Mouse (Mus musculus) bone marrow, adult 2 months (tissue): Measurements from ENCODE around the gene 1110059E24Rik. TPM values are rescaled to one million over a fixed set of nuclear protein-coding genes. Genes with fewer than 3 reads are reported as not detected.

Source experiments
- H3K27ac ChIP-seq: fragments of 200-500 bp; 2 replicates; pipeline ENCODE4 v1.5.1; 2012; ENCODE audit warnings: low read depth, mild to moderate bottlenecking, control low read depth, inconsistent platforms, low read length; ENCODE audit not compliant: control insufficient read depth, poor library complexity, insufficient read depth
- H3K4me1 ChIP-seq: fragments of 200-500 bp; 2 replicates; pipeline ENCODE4 v1.6.1; 2011; ENCODE audit warnings: low read length; ENCODE audit not compliant: control insufficient read depth, insufficient read depth
- H3K4me3 ChIP-seq: fragments of 200-500 bp; replicated peaks from 2 replicates; pipeline ENCODE3; 2011; ENCODE audit warnings: mild to moderate bottlenecking, low read depth, low read length, control low read depth; ENCODE audit not compliant: control insufficient read depth
- CTCF ChIP-seq: fragments of 200-500 bp; IDR thresholded peaks from 2 replicates; pipeline ENCODE4 v1.5.1; 2011; ENCODE audit warnings: low read length, control low read depth; ENCODE audit not compliant: control insufficient read depth, insufficient read depth
- POLR2A ChIP-seq: fragments of 200-500 bp; IDR thresholded peaks from 2 replicates; pipeline ENCODE4 v1.6.1; 2011; ENCODE audit warnings: low read depth, mild to moderate bottlenecking, control low read depth, low read length, borderline replicate concordance; ENCODE audit not compliant: control insufficient read depth
- WGBS: fragments of 180-500 bp; shearing (Covaris S2); methylation state at CpG from one replicate; pipeline ENCODE4 v1.1.7; 2018; 5-methylcytosine and 5-hydroxymethylcytosine counted together
- polyA plus RNA-seq: library from polyadenylated mRNA; stranded (reverse); fragments of >200 nt; gene quantifications from 2 replicates; pipeline ENCODE4 v1.2.4, GENCODE M21; 2011; ENCODE audit warnings: low replicate concordance; ENCODE audit not compliant: missing spikeins, insufficient read depth, insufficient read length

1110059E24Rik gene
- polyA plus RNA-seq, 1 experiment: 14.1 TPM

GRCm38 (mm10) chr19:21562996-21563395 is 89.8 kb downstream of the 1110059E24Rik start:
- WGBS: 19% methylated on average over 3 of the region's 3 CpGs
- Histone ChIP-seq H3K4me1 (no peaks in the 10 kb centered on the region), H3K4me3 (no peak overlapping the region), H3K27ac (no peak overlapping the region)
- TF ChIP-seq CTCF (no peak), POLR2A (no peak)

- 65% methylated on average over 9 of the region's 9 CpGs for WGBS
- Histone ChIP-seq H3K4me3 (no peak overlapping the region), H3K27ac (no peak overlapping the region), H3K4me1 (no peaks in the 10 kb centered on the region; the same call in 1 of the 2 replicates)
- TF ChIP-seq POLR2A: no peak
- TF ChIP-seq CTCF: no peak
Observed at GRCm38 (mm10) chr19:21552801-21553200, 100.0 kb downstream of the 1110059E24Rik start.

GRCm38 (mm10) chr19:21551921-21552536 is 100.7 kb downstream of the 1110059E24Rik start:
- TF ChIP-seq POLR2A (no peak), CTCF (no peak)
- Histone ChIP-seq H3K27ac (no peak overlapping the region), H3K4me1 (no peaks in the 10 kb centered on the region; the same call in 1 of the 2 replicates), H3K4me3 (no peak overlapping the region)
- 67% methylated on average over 5 of the region's 5 CpGs for whole genome bisulfite sequencing

- Histone ChIP-seq H3K4me3 (no peak overlapping the region), H3K4me1 (no peaks in the 10 kb centered on the region; the same call in 1 of the 2 replicates), H3K27ac (no peak overlapping the region)
- TF ChIP-seq CTCF (no peak), POLR2A (no peak)
- 75% methylated on average over 3 of the region's 3 CpGs for WGBS
Observed at GRCm38 (mm10) chr19:21549713-21550112, 103.1 kb downstream of the 1110059E24Rik start.

- Histone ChIP-seq H3K4me1 (no peaks in the 10 kb centered on the region; the same call in 1 of the 2 replicates), H3K4me3 (no peak overlapping the region), H3K27ac (no peak overlapping the region)
- TF ChIP-seq POLR2A: no peak
- no peak for TF ChIP-seq CTCF
- WGBS: 62% methylated on average over 3 of the region's 3 CpGs
Observed at GRCm38 (mm10) chr19:21548947-21549346, 103.8 kb downstream of the 1110059E24Rik start.

GRCm38 (mm10) chr19:21537125-21537524 is 115.7 kb downstream of the 1110059E24Rik start:
- no peak for TF ChIP-seq CTCF
- TF ChIP-seq POLR2A: no peak
- Histone ChIP-seq H3K4me3 (no peak overlapping the region), H3K4me1 (no peaks in the 10 kb centered on the region), H3K27ac (no peak overlapping the region)
- WGBS: 69% methylated on average over 3 of the region's 3 CpGs

Other genes with a start within 250 kb of the 1110059E24Rik start
- 51.2 TPM in 2 replicates for gene Gda, start 179.5 kb downstream of the 1110059E24Rik start, polyA plus RNA-seq
- 3.7 and 9.7 TPM in 2 replicates for gene Abhd17b, start 209 bp upstream of the 1110059E24Rik start, polyA plus RNA-seq
- 1.8 and 6.9 TPM in 2 replicates for gene Cemip2, start 125.4 kb upstream of the 1110059E24Rik start, polyA plus RNA-seq